Mouse (Mus musculus) spleen, embryonic (tissue): ENCODE data around the gene Arl6.

Source experiments
- CTCF ChIA-PET: fragments of 350-600 bp; sonication (Branson Sonifier 250); formaldehyde crosslinking; loops from one replicate; lab custom pipeline; 2022; lab: Charles Lee

The Arl6 gene

DNA sequence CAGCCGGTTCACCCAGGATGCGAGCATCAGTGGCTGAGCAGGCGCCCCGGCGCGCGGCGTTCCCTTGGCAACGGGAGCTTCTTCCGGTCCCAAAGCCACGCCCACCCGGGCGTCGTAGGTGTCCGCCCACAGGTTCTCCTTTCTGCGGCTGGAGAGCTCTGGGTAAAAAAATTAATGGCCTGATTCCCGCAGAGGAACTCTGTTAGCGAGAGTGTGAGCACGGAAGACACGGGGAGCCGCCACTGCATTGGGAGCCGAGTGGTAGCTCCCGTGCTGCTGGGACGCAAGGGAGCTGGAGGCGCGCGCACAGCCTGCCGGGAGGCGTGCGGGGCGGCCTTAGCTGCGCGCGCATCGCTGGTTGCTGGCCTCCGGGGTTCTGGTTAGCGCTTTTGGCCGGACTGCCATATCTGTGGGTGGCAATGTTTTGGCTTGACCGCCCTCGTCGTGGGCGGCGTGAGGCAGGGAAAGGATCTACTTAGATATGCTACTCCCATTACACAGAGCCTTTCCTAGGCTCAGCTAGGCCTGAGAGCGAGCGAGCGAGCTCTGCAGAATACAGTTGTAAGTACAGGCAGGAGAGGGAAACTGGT, at the start of gene Arl6:
Arl6 (minus strand) TSS at position 290 of the 590 bp plus-strand sequence.
- CTCF ChIA-PET: no interaction called here

DNA sequence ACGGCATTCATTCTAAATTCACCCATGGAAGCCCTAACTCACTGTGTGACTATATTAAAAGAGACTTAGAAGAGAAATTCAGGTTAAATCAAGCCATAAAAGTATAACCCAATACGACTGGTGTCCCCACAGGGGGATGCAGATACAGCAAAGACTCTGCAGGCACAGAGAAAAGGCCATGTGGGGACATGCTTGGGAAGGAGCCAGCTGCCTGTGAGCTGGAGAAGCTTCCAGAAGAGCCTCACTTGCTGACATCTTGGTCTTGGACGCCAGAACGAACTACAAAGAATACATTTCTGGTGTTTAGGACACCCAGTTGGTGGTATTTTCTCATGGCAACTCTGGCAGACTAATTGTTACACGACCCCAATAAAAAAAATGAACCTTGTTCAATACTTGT, 45.9 kb upstream of the Arl6 start:
- CTCF ChIA-PET: no interaction called here

DNA sequence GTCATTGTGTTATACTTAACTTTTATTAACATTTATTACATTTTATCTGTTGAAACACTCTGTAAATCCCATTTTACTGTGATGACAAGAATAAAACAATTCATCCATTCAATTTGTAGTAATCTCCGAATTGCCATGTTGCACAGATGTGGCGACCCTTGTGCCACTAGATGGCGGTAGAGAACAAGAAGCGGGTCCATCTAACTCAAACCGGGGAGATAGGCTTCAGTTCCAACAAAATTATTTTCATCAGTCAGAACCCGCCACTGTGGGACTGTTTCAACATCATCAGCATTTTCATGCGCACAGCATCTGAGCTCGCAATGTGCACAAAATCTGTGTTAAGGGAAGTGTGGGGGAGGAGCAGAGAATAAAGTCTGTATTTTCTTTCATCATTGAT, 44.2 kb upstream of the Arl6 start:
- CTCF ChIA-PET: no interaction called here

DNA sequence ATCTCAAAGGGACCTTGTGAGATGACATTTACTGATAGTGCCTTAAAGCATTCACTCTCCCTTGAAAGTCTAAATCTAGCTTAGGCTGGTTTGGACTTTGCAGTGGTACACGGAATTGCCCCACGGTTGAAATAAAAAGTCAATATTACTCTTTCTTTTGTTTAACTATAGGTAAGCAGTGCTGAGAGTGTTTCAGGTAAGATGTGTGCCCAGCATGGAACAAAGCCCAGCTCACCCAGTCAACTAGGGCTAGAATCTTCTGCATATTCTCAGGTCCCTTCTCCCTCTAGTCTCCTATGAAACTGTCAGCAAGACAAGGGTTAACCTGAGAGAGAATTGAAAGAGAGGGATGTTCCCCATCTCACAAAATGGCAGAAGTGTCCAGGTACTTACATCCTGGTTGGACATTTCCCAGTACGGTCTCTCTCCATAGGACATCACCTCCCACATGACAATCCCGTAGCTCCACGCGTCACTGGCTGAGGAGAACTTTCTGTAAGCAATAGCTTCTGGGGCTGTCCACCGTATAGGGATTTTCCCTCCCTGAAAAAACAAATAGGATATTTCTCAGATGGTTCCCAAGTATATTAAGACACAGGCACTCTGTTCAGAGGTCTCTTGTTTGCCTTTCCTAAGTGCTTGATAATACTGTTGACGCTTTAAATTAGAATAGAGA, 43.2 kb upstream of the Arl6 start:
- CTCF ChIA-PET: no interaction called here

DNA sequence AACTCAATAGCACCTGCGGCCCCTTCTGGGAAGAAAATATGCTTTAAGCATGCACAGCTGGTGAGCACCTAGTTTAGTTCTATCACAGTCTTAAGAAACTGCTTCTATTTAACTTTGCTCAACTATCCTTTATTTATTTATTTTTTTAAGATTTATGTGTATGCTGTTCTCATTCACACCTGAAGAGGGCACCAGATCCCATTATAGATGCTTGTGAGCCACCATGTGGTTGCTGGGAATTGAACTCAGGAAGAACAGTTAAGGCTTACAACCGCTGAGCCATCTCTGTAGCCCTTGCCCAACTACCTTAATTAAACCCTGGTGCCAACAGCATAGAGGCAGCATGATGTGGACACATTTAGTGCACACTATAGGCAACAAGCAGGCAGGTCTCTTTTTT, 27.7 kb upstream of the Arl6 start:
- CTCF ChIA-PET: no interaction called here

DNA sequence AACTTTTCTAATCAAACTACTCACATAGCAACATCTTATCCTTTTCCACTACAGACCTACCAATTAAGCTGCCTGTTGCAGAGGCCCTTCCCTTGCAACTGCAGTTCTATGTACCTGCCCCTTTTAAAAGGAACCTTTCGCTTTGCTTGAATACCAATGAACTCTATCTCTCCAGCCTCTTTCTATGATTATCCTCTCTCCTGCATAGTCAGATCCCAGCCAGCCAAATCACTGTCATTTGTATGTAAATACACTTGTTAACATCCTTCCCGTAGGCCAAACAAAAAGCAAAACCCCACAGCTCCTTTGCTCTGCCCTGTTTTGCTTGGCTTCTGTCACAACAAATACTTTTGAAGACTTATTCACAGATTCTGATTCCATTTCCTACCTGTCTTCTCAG, 4.6 kb upstream of the Arl6 start:
- CTCF ChIA-PET: no interaction called here

DNA sequence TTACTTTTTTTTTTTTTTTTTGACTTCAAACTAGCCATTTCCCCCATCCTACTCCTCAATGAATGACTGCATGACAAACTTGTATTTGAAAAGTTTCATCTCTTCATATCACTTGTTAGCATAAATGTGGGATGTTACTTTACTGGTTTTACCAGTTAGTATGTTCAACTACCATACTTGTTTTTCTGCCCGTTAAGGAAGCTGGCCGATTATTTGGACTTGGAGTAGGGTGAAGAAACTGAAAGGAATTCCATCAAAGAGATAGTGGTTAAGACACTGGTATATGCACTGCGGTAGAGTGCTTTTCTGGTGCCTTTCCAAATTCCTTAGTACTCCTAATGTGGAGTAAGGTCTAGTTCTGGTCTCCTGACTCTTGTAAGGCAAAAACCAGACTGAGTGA, 794 bp upstream of the Arl6 start:
- CTCF ChIA-PET: interaction anchor here (0.7 kb wide), 1 partner anchor 15 kb away, joined by 3 read pairs; no protein-coding TSS in a partner anchor

DNA sequence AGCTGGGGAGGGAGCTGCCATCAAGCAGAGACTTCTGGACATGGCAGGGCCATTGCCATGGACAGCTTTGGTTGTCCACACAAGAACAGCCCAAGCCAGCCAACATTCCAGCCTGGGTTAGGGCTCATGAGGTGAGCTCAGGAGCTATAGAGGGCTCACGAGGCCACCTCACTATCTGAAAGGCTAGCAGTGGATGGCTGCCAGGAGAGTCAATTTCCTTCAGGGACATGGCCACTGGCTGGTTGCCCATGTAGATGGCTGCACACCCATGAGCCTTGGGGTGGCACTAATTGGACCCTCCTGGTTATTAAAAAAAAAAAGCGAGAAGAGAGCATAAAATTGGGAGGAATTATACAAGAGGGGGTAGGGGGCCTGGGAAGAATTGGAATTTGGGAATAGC, 4.6 kb downstream of the Arl6 start:
- CTCF ChIA-PET: no interaction called here

DNA sequence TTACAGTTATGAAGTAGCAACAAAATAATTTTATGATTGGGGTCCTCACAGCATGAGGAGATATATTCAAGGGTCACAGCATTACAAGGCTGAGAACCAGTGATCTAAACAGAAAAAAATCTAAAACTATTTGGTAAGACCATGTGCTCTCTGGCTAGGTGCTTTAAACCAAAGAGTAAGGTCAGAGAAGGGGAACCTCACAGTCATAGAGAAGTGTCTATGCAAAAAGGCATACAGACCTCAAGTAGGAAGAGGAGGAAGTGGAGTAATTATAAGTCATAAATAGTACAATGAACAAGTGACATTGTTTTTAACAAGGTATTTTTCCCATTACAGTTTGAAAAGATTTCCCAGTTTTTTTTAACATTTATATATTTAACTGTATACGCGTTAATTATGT, 17.6 kb downstream of the Arl6 start:
- CTCF ChIA-PET: no interaction called here

DNA sequence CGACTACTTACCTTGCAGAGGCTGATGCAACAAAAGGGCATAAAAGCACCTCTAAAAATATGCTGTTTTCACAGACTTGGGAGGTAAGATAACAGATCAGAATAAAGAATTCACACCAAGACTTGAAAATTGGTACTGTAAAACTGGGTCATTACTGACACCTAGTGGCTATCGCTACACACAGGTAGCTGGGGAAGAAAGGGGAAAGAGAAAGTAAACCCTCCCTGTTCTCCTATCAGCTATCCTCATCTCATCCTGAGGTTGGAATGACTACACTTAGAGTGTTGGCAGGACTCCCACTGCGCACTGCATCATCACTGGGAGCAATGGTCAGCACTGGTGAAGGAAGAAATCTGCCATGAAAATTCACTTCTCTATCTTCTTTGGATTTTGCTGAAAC, 22.0 kb downstream of the Arl6 start:
- CTCF ChIA-PET: interaction anchor here (0.8 kb wide), 1 partner anchor 197 kb away, joined by 3 read pairs; no protein-coding TSS in a partner anchor

DNA sequence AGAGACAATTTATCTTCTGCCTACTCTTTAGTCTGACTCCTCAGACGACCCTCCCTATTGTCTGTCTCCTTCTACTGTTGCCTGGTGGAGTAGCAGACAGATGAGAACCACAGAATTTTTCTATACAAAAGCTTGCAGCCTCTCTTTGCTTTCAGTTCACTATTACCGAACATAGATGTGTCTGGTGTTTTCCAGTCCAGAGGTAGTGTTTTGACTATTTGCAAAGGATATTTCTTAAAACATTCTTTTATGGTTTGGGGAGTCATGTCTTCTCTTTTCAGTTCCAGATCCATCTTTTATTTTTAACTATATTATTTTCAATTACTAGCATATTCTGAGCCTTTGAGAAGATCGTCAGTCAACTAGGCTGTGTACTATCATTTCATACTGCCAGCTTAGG, 23.5 kb downstream of the Arl6 start:
- CTCF ChIA-PET: no interaction called here

DNA sequence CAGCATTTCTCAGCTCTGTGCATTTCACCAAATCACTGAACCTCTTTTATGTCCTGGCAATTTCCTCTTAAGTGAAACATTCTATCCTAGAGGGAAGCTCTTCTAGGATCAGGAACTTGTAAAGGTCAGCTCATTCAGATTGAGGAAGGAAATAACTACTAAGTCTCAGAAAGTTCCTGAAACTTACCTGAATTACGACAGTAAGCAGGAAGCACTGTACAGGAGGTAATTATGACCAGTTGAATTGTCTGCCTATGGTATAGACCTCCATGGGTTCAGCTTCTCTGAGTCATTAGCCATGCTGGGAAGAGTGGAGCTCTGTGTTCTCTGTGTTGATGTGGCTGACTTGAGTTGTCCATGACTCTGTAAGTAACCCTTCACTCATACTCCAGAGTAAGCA, 28.4 kb downstream of the Arl6 start:
- CTCF ChIA-PET: interaction anchor here (0.5 kb wide), 1 partner anchor 916 kb away, joined by 3 read pairs; no protein-coding TSS in a partner anchor

DNA sequence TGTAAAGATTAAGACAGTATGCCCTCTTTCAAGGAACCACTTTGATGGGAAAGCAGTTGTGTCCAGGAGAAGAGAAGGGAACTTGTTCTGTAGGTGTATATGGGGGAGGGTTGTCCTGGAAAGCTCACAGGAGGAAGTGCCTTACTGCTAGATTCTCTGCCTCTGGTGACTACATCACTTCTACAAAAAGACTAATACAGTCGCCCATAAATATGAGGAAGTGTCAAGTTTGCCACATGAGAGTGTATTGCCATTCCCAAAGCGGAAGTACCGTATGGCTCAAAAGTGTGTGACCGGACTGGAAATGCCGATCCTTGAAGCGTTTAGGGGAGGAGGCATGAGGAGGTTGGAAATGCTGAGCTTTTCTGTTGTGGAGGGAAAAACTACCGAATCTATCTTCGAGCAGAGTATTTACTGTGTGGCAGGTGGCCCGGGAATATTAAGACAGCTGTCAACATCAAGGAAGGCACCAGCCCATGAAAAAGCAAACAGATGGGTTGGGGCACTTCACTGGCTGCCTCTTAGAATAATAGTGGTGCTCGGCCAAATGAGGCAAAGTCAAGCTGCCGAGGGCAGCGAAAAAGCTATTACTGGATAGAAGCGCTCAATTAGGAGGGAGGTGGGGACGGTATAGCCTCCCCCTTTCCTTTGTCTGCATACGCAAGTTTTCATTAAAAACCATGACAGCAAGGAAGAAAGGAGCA, 35.0 kb downstream of the Arl6 start:
- CTCF ChIA-PET: no interaction called here

DNA sequence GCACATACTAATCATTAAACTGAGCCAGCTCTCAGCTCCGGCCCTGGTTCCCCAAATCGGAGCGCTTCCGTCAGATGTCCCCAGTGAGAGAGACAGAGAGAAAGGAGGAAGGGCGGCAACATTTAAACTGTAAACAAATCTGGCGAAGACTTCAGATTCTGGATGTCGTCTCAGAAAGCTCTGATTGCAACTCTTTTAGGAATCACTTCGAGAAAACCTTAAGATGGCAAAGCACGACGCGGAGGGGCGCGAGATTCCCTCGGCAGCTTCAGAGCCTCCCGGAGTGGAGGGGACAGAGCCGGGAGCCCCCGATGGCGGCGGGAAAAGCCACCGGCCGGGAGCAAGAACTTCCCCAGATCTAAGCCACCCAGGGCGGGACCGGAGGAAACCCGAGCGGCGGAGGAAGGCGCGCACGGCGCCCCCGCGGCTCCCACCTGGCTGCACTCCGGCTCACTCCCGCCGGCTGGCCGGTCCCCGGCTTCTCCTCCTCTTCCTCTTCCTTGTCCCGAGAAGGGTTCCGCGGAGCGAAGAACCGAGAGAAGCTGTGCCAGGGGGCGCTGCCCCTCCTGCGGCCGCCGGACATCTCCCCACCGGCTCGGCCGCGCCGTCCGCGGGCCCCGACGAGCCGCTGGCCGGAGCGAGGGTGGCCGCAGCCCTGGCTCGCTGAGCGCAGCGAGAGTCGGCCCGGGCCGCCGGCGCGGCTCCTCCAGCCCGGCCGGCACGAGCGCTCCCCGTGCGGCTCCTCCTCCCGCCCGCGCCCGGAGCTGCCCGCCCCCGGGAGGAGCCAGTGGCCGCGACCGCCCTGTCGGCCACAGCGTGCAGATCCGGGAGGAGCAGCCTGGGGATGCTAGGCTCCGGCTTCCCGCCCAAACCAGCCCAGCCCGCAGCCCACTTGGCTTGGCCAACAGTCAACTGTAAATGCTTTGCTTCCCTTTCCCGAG, 38.6 kb downstream of the Arl6 start, which contains the start of gene Crybg3:
Crybg3 (minus strand) TSS at position 669 of the 941 bp plus-strand sequence.
- CTCF ChIA-PET: no interaction called here

DNA sequence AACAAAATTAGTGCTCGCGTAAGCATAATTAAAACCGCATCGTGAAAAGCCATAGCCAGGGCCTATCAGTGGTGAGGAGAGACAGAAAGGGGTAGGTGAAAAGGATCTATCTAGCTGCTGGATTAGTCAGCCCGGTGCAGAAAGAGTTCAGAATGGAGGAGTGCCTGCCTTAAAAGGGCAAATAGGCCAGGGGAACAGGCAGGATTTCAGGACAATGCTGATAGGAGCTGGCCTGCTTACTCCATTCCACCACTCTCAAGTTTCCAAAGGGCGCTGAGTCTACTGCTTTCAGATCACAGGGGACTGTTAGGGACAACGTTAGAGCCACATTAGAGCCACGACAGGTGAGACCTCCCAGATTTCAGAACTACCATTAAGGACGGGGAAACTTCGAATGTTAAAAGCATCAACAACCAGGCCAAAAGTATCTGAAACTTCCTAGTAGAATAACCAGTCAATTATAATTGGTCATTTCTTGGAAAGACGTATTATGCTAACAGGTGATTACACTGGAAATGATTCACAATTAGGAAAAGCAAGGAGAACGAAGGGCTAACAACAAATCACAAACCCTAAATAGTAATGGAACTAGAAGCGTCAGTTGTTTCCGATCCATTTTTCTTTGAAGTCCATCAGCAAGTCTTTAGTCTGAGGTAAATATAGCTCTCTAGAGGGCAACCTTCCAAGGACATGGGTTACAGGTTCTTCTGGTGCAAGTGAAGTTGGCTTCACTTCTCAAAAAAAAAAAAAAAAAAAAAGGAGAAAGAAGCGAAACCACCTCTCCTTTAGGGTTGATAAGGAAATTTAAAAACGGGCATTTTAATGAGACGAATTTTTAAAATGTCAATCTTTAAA, 39.6 kb downstream of the Arl6 start:
- CTCF ChIA-PET: no interaction called here

DNA sequence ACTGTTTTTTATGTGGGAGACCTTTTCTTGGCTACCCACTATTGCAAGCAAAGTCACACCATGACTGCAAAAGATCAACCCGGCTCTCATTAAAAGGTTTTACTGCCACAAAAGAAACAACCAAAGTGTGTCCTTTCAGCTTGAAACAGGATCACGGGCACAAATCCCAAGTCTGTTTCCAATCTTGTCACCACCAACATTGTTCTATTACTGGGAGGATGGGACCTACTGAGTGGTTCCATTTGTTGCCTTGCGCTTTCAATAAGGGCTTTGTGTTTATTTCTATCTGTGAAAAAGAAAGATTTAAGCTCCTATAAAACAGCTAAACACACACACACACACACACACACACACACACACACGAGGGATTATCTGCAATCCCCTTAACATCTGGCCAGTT, 40.2 kb downstream of the Arl6 start:
- CTCF ChIA-PET: no interaction called here

DNA sequence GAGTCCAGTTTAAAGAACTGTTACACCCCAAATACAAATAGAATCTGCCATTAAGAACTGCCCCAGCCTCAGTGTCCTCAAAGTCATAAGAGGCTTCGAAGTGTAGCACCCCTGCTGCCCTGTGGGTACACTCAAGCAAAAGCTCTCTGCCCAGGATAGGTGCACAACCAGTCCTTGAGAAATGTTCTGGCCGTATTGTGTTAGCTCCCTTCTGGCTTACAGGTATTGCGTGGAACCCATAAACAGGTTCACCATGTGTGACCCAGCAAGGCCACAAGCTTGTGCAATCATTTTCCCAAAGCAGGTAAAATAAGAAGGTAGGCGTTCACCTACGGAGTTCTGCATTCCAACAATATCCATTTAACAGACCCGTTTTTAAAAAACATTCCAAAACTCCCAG, 41.9 kb downstream of the Arl6 start:
- CTCF ChIA-PET: no interaction called here

DNA sequence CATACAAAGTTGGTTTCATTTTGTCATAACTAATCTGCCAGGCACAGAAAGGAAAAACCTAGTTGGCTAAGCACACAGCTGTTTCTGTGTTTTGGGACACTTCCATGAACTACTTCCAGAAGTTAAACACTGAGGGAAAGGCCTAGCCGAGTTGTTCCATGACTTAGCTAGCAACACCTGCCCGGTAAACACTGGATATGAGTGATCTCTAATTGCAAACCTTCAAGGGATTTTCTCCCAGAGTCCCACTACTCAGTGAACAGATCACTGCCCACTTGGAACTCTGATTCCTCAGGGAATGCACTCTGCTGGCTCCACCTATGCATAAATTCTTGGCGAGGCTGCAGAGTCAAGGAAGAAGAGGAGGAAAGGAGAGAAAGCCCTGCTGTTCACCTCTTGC, 44.5 kb downstream of the Arl6 start:
- CTCF ChIA-PET: no interaction called here

DNA sequence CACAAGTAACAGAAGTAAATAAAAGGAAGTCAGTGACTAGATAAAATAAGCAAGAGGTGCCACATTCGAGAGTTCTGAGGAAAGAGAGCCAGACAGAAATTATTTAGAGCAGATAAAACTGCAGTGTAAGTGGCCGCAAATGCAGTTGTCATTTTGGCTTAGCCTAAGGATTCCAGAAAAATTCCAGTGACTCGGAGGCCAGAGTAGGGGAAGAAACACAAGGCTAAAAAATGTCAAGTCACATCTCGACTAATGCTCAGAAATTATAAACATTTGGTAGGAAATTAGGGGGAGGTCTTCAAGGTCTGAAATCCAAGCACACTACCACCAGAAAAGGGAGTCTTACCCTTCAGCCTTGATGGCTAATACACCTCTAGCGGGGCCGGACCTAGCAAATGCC, 48.4 kb downstream of the Arl6 start:
- CTCF ChIA-PET: no interaction called here

DNA sequence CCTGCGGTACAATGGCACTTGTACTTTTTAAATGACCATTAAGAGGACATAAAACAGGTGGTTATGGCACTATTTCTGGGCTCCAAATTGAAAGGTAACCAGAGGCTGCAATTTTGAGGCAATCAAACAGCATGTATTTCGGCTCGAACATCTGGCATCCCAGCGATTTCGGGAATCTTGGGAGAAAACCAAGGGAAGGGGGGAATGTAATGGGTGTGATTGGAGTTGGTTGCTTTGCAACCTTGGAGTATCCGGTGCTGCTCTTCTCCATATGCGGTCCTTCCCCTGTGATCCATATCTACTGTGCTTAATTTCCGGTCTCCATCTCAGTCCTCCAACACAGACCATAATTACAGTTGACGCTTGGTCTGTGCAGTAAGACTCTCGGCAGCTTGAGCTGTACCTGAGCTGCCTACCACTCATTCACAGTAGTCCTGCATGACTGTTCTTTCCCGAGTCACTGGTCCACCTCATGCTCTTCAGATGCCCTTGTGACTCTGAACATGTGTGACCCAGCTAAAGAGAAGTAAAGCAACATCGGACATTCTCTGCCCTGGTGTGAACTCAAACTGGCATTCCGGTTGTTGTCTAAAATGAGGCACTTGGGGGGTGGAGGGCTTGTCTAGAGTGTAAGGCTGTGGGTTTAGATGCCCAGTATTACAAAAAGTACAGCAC, 50.7 kb downstream of the Arl6 start:
- CTCF ChIA-PET: no interaction called here
